Mouse (Mus musculus): ENCODE data around the gene Sap30l. TPM values are rescaled to one million over a fixed set of nuclear protein-coding genes. Genes with fewer than 3 reads are reported as not detected.
A peak's percentile ranks its signal among the peaks of the same experiment; 100 is the strongest.

The Sap30l gene
- polyA plus RNA-seq, 1 experiment from 2014 or later: 20.4 TPM

DNA sequence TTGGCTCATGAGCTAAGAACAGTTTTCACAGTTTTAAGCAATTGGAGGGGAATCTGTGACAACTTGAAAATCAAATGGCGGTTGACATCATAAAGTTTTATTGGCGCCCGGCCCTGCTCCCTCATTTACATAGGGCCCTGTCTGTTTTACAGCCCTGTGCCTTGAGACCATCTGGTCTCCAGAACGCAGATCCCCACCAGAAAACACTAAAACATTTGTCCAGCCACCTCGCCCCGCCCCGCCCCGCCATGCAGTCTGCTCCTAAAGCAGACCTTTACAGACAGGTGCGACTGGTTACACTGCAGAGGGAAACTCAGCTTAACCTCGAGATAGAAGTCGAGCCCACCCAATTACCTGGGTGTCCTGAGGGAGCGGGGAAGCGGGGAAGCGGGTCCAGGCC lies 21.6 kb upstream of the Sap30l start:
- Histone ChIP-seq H3K4me1 (ENCODE audit: control insufficient read depth in 2 of 2, insufficient read depth in 2 of 2, low read length in 2 of 2) (no peaks in the 10 kb centered on the region), H3K9me3 (ENCODE audit: control insufficient read depth, low read length) (no peaks in the 10 kb centered on the region), H3K27ac (replicated peaks in 1 of 2; ENCODE audit: control insufficient read depth in 1 of 2, insufficient read depth in 1 of 2, low read depth in 2 of 2, low read length in 2 of 2) (no peak overlapping the region), H3K4me3 (ENCODE audit: control insufficient read depth in 1 of 2, insufficient read depth in 1 of 2, low read depth in 1 of 2, low read length in 2 of 2) (no peak overlapping the region), H3K9ac (ENCODE audit: low read length) (no peak overlapping the region), H3K36me3 (ENCODE audit: control insufficient read depth, insufficient read depth, low read length) (peaks cover 10% of the 10 kb centered on the region; the same call in 1 of the 2 replicates), H3K27me3 (ENCODE audit: control insufficient read depth, insufficient read depth, low read length) (no peaks in the 10 kb centered on the region), H3K4me2 (ENCODE audit: low read length) (no peak overlapping the region)
- 90% methylated on average over 14 of the region's 14 CpGs for WGBS
- no peak for ATAC-seq (ENCODE audit: insufficient number of reproducible peaks, insufficient read depth, low FRiP score, low read depth)

DNA sequence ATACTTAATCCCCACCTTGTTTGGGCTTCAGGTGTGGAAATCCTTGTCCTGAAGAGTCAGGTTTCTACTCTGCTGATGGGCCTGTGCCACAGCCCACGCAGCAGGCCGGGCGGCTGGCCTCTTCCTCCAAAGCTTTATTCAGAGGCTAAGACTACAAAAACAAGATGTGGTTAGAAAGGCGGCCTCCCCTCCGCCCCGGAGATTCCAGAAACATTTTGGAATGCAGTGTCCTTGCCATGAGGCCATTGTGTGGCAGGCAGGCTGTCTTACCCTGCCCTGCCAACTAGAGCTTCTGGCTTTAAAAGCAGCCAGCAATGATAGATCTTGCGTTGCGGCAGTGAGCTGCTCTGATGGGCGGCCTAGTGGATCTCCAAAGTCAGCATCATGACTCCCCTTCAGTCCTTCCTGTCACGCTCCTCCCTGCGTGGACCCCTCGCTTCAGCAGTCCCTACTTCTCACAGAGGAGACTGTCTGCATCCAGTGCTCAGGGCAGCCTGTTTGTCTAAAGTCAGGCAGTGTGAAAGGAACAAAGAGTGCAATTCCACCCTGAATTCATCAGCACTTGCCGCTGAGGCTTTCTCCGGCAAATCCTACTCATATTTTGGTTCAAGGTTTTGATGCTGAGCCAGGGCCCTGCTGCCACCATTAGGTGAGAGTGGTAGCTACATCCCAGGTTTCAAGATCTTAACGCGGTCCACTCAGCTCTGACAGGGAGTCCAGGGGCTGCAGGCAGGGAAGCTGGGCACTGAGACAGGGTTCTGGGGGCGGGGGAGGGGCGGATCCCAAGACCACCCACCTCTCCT lies 14.6 kb upstream of the Sap30l start:
- WGBS: 50% methylated on average over 18 of the region's 18 CpGs
- no peak overlapping the region for H3K4me3 ChIP-seq (ENCODE audit: control insufficient read depth in 1 of 2, insufficient read depth in 1 of 2, low read depth in 1 of 2, low read length in 2 of 2)
- H3K4me2 ChIP-seq (ENCODE audit: low read length): no peak overlapping the region
- peaks cover 5 to 9% of the 10 kb centered on the region in 2 experiments; a peak in 2 of 4 replicates for H3K4me1 ChIP-seq (ENCODE audit: control insufficient read depth in 2 of 2, insufficient read depth in 2 of 2, low read length in 2 of 2)
- no peak; the same call in 1 of the 2 replicates for ATAC-seq (ENCODE audit: insufficient number of reproducible peaks, insufficient read depth, low FRiP score, low read depth)
- H3K27ac ChIP-seq (replicated peaks in 1 of 2; ENCODE audit: control insufficient read depth in 1 of 2, insufficient read depth in 1 of 2, low read depth in 2 of 2, low read length in 2 of 2): no peak overlapping the region
- H3K36me3 ChIP-seq (ENCODE audit: control insufficient read depth, insufficient read depth, low read length): peaks cover 6% of the 10 kb centered on the region; the same call in 1 of the 2 replicates
- no peaks in the 10 kb centered on the region for H3K27me3 ChIP-seq (ENCODE audit: control insufficient read depth, insufficient read depth, low read length)
- H3K9me3 ChIP-seq (ENCODE audit: control insufficient read depth, low read length): no peaks in the 10 kb centered on the region
- H3K9ac ChIP-seq (ENCODE audit: low read length): no peak overlapping the region

DNA sequence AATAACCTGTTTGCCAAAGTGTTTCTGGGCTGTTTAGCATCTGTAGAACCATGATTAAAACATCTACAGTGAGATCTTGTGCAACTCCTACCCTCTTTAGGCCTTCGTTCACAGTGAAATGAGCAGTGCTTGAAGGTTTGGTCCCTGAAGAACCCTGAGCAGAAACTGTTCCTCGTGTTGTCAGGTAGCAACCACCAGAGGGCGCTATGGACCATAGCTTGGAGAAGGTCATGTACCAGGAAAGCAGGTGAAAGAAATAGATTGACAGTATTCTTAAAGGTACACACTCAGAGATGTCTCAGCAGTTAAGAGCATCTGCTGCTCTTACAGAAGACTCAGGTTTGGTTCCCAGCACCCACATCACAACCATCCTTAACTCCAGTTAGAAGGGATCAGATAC lies 13.5 kb upstream of the Sap30l start:
- 31% methylated on average over 3 of the region's 3 CpGs for WGBS
- no peak overlapping the region for H3K9ac ChIP-seq (ENCODE audit: low read length)
- no peak overlapping the region for H3K4me2 ChIP-seq (ENCODE audit: low read length)
- H3K27ac ChIP-seq (replicated peaks in 1 of 2; ENCODE audit: control insufficient read depth in 1 of 2, insufficient read depth in 1 of 2, low read depth in 2 of 2, low read length in 2 of 2): no peak overlapping the region
- H3K27me3 ChIP-seq (ENCODE audit: control insufficient read depth, insufficient read depth, low read length): no peaks in the 10 kb centered on the region
- no peak overlapping the region for H3K4me3 ChIP-seq (ENCODE audit: control insufficient read depth in 1 of 2, insufficient read depth in 1 of 2, low read depth in 1 of 2, low read length in 2 of 2)
- ATAC-seq (ENCODE audit: insufficient number of reproducible peaks, insufficient read depth, low FRiP score, low read depth): no peak
- H3K4me1 ChIP-seq (ENCODE audit: control insufficient read depth in 2 of 2, insufficient read depth in 2 of 2, low read length in 2 of 2): peaks cover 5 to 9% of the 10 kb centered on the region in 2 experiments; a peak in 2 of 4 replicates
- no peaks in the 10 kb centered on the region for H3K9me3 ChIP-seq (ENCODE audit: control insufficient read depth, low read length)
- peaks cover 5% of the 10 kb centered on the region; the same call in 1 of the 2 replicates for H3K36me3 ChIP-seq (ENCODE audit: control insufficient read depth, insufficient read depth, low read length)

DNA sequence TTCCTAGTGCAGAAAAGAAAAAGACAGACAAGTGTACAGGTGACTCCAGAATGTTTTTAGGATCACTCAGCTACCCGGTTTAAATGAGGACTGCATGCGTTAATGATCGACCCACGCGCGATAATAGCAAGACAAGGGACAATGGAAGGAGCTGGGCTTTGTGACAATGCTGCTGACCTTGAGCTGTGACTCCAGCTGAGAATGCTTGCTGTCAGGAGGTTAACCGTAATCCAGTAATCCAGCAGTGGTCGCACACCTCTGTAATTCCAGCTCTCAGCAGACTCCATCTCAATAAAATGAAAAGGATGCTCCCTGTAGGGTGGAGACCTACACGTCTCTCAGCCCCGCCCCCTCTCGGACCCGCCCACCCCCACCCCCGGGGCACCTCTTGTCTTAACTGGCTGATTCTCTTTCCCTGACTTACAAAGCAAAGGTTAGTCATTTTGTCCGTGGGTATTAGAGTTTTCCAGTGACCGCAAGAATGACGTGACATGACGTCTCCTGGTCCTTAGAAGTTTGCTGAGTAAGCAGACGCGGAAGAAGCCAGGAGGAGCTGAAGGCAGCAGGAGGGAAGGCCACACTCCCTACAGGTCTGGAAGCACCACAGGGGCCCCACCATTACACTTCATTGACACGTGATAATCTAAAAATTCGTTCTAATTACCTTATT lies 10.4 kb upstream of the Sap30l start:
- Histone ChIP-seq H3K9me3 (ENCODE audit: control insufficient read depth, low read length) (no peaks in the 10 kb centered on the region), H3K4me2 (ENCODE audit: low read length) (0 out of 2 replicates have a peak overlapping the region, but pooled peaks have one; percentile 35), H3K27ac (replicated peaks in 1 of 2; ENCODE audit: control insufficient read depth in 1 of 2, insufficient read depth in 1 of 2, low read depth in 2 of 2, low read length in 2 of 2) (no peak overlapping the region), H3K36me3 (ENCODE audit: control insufficient read depth, insufficient read depth, low read length) (no peaks in the 10 kb centered on the region), H3K4me3 (ENCODE audit: control insufficient read depth in 1 of 2, insufficient read depth in 1 of 2, low read depth in 1 of 2, low read length in 2 of 2) (no peak overlapping the region), H3K9ac (ENCODE audit: low read length) (no peak overlapping the region), H3K4me1 (ENCODE audit: control insufficient read depth in 2 of 2, insufficient read depth in 2 of 2, low read length in 2 of 2) (peaks cover 5 to 9% of the 10 kb centered on the region in 2 experiments; a peak in 2 of 4 replicates), H3K27me3 (ENCODE audit: control insufficient read depth, insufficient read depth, low read length) (no peaks in the 10 kb centered on the region)
- ATAC-seq (ENCODE audit: insufficient number of reproducible peaks, insufficient read depth, low FRiP score, low read depth): no peak
- 25% methylated on average over 21 of the region's 21 CpGs for WGBS

DNA sequence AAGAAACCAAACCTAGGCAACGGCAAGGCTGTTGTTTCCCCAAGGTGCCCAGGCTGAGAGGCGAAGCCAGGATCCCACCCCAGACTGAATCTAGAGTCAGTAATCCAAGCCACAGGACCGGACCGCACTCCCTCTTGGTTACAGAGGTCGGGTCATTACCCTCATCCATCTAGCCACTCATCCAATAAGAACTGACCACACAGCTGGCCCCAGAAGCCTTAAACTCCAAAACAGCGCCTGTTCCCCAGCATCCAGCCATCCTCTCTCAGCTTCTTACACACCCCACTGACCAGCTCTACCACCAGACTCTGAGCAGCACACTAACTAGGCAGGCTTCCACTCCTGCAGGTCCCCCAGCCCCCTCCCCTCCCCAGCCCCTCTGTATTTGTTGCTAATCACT lies 6.4 kb upstream of the Sap30l start:
- WGBS: 65% methylated on average over 6 of the region's 6 CpGs
- Histone ChIP-seq H3K9ac (ENCODE audit: low read length) (no peak overlapping the region), H3K27me3 (ENCODE audit: control insufficient read depth, insufficient read depth, low read length) (no peaks in the 10 kb centered on the region), H3K4me3 (ENCODE audit: control insufficient read depth in 1 of 2, insufficient read depth in 1 of 2, low read depth in 1 of 2, low read length in 2 of 2) (no peak overlapping the region), H3K27ac (replicated peaks in 1 of 2; ENCODE audit: control insufficient read depth in 1 of 2, insufficient read depth in 1 of 2, low read depth in 2 of 2, low read length in 2 of 2) (no peak overlapping the region), H3K9me3 (ENCODE audit: control insufficient read depth, low read length) (no peaks in the 10 kb centered on the region), H3K36me3 (ENCODE audit: control insufficient read depth, insufficient read depth, low read length) (no peaks in the 10 kb centered on the region), H3K4me2 (ENCODE audit: low read length) (no peak overlapping the region), H3K4me1 (ENCODE audit: control insufficient read depth in 2 of 2, insufficient read depth in 2 of 2, low read length in 2 of 2) (0 out of 4 replicates have a peak, but pooled peaks cover 0 to 3% of the 10 kb centered on the region in 2 experiments)
- no peak for ATAC-seq (ENCODE audit: insufficient number of reproducible peaks, insufficient read depth, low FRiP score, low read depth)

DNA sequence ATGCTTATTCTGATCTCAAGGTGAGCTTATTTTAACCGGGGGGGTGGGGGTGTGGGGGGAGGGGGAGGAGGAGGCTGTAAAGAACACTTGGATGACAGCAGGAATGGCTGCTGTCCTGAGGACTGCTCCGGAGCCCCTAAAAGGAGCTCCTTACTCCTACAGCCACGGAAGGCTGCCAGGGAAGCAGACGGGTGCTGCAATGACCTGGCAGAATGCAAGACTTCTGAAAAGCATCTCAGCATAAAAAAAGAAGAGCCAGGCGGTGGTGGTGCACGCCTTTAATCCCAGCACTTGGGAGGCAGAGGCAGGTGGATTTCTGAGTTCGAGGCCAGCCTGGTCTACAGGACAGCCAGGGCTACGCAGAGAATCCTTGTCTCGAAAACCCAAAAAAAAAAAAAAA lies 3.6 kb upstream of the Sap30l start:
- WGBS: 80% methylated on average over 9 of the region's 9 CpGs
- H3K9me3 ChIP-seq (ENCODE audit: control insufficient read depth, low read length): no peaks in the 10 kb centered on the region

DNA sequence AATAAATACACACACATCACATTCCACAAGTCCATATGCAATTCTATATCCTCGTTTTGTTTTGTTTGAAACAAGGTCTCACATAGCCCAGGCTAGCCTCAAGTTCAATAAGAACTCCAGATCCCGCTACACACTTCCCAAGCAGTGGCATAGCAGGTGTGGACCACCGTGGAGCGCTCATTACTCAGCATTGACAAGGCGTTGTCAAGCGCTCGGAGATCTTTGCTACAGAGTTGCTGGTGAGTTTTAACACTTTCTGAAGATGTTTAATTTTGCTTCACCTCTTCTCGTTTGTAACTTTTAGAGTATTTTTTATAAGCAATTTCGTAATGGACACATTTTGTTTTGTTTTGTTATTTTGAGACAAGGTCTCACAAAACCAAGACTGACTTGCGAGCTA lies 2.0 kb upstream of the Sap30l start:
- ATAC-seq (ENCODE audit: insufficient number of reproducible peaks, insufficient read depth, low FRiP score, low read depth): no peak
- H3K9me3 ChIP-seq (ENCODE audit: control insufficient read depth, low read length): no peaks in the 10 kb centered on the region
- H3K27ac ChIP-seq (replicated peaks in 1 of 2; ENCODE audit: control insufficient read depth in 1 of 2, insufficient read depth in 1 of 2, low read depth in 2 of 2, low read length in 2 of 2): no peak overlapping the region
- H3K4me2 ChIP-seq (ENCODE audit: low read length): no peak overlapping the region
- no peak overlapping the region for H3K9ac ChIP-seq (ENCODE audit: low read length)
- H3K36me3 ChIP-seq (ENCODE audit: control insufficient read depth, insufficient read depth, low read length): no peaks in the 10 kb centered on the region
- H3K27me3 ChIP-seq (ENCODE audit: control insufficient read depth, insufficient read depth, low read length): no peaks in the 10 kb centered on the region
- peaks cover 8 to 22% of the 10 kb centered on the region in 2 experiments for H3K4me1 ChIP-seq (ENCODE audit: control insufficient read depth in 2 of 2, insufficient read depth in 2 of 2, low read length in 2 of 2)
- no peak overlapping the region for H3K4me3 ChIP-seq (ENCODE audit: control insufficient read depth in 1 of 2, insufficient read depth in 1 of 2, low read depth in 1 of 2, low read length in 2 of 2)
- 86% methylated on average over 10 of the region's 10 CpGs for WGBS

More for the DNA sequence above, 3.6 kb upstream of the Sap30l start:
- Histone ChIP-seq H3K4me1 (ENCODE audit: control insufficient read depth in 2 of 2, insufficient read depth in 2 of 2, low read length in 2 of 2) (peaks cover 5 to 11% of the 10 kb centered on the region in 2 experiments), H3K4me2 (ENCODE audit: low read length) (no peak overlapping the region), H3K27me3 (ENCODE audit: control insufficient read depth, insufficient read depth, low read length) (no peaks in the 10 kb centered on the region), H3K9ac (ENCODE audit: low read length) (no peak overlapping the region), H3K4me3 (ENCODE audit: control insufficient read depth in 1 of 2, insufficient read depth in 1 of 2, low read depth in 1 of 2, low read length in 2 of 2) (no peak overlapping the region), H3K27ac (replicated peaks in 1 of 2; ENCODE audit: control insufficient read depth in 1 of 2, insufficient read depth in 1 of 2, low read depth in 2 of 2, low read length in 2 of 2) (no peak overlapping the region), H3K36me3 (ENCODE audit: control insufficient read depth, insufficient read depth, low read length) (no peaks in the 10 kb centered on the region)
- ATAC-seq (ENCODE audit: insufficient number of reproducible peaks, insufficient read depth, low FRiP score, low read depth): no peak

Data from heart, embryonic 14.5 days (tissue).